Mouse (Mus musculus): ENCODE results near the gene Pebp1.

DNA sequence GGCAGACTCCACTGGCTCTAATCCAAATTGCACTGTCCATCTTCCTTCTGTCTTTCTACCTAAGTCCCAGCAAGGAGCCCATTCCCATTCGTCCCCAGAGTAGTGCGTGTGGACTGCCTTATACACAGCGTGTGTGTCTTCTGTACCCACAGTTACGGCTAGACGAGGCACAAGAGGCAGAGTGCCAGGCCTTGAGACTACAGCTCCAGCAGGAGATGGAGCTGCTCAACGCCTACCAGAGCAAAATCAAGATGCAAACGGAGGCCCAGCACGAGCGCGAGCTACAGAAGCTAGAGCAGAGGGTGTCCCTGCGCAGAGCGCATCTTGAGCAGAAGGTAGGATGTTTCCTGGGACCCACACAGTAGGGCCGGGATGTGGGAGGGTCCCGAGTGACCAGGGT is 15.5 kb downstream of the Pebp1 start:
- TF ChIP-seq CTCF (IDR thresholded peaks at IDR 0.05; ENCODE audit: borderline replicate concordance, insufficient read depth, low read length), result no peak
- no peak for TF ChIP-seq POLR2A (IDR thresholded peaks at IDR 0.05; ENCODE audit: low read depth, low read length)
